Mouse (Mus musculus): ENCODE results near the gene Etv5. TPM values are rescaled to one million over a fixed set of nuclear protein-coding genes. Genes with fewer than 3 reads are reported as not detected.
"Not testable (repeated sequence)": the region's sequence is repeated elsewhere in the genome, so short reads cannot be mapped to it uniquely, and the experiment has no call there.

Etv5 gene
- polyA plus RNA-seq, 1 experiment from 2014 or later: 52.7 TPM

GRCm38 (mm10) chr16:22398784-22399453 lies 40.6 kb downstream of the Etv5 start:
- H3K27ac ChIP-seq (replicated peaks; ENCODE audit: low read depth, low read length): no peak overlapping the region
- 91% methylated on average over 10 of the region's 10 CpGs for WGBS
- no peak overlapping the region for H3K4me3 ChIP-seq (ENCODE audit: low read depth, low read length)
- no peaks in the 10 kb centered on the region for H3K27me3 ChIP-seq (ENCODE audit: control insufficient read depth, insufficient read depth, low read length)
- no peak overlapping the region for H3K9ac ChIP-seq (ENCODE audit: low read length)
- H3K4me1 ChIP-seq (ENCODE audit: control insufficient read depth, insufficient read depth, low read length): no peaks in the 10 kb centered on the region
- no peaks in the 10 kb centered on the region for H3K36me3 ChIP-seq (ENCODE audit: control insufficient read depth, insufficient read depth, low read length)
- ATAC-seq (ENCODE audit: insufficient number of reproducible peaks, low FRiP score, low TSS enrichment, low read depth) (no peak), DNase-seq (ENCODE audit: low spot score) (no peak)
- no peaks in the 10 kb centered on the region for H3K9me3 ChIP-seq (ENCODE audit: control insufficient read depth, low read length)
- H3K4me2 ChIP-seq (ENCODE audit: low read depth, severe bottlenecking): no peak overlapping the region

GRCm38 (mm10) chr16:22398354-22398753 lies 41.2 kb downstream of the Etv5 start:
- DNase-seq (ENCODE audit: low spot score) (no peak), ATAC-seq (ENCODE audit: insufficient number of reproducible peaks, low FRiP score, low TSS enrichment, low read depth) (no peak)
- 90% methylated on average over 11 of the region's 11 CpGs for WGBS
- no peak overlapping the region for H3K27ac ChIP-seq (replicated peaks; ENCODE audit: low read depth, low read length)
- H3K4me3 ChIP-seq (ENCODE audit: low read depth, low read length): no peak overlapping the region
- H3K4me1 ChIP-seq (ENCODE audit: control insufficient read depth, insufficient read depth, low read length): no peaks in the 10 kb centered on the region
- H3K4me2 ChIP-seq (ENCODE audit: low read depth, severe bottlenecking): no peak overlapping the region
- no peaks in the 10 kb centered on the region for H3K9me3 ChIP-seq (ENCODE audit: control insufficient read depth, low read length)
- H3K36me3 ChIP-seq (ENCODE audit: control insufficient read depth, insufficient read depth, low read length): peaks cover 2% of the 10 kb centered on the region; the same call in 1 of the 2 replicates
- H3K9ac ChIP-seq (ENCODE audit: low read length): no peak overlapping the region
- H3K27me3 ChIP-seq (ENCODE audit: control insufficient read depth, insufficient read depth, low read length): no peaks in the 10 kb centered on the region

GRCm38 (mm10) chr16:22396420-22396819 lies 43.1 kb downstream of the Etv5 start:
- Histone ChIP-seq H3K36me3 (ENCODE audit: control insufficient read depth, insufficient read depth, low read length) (peaks cover 4% of the 10 kb centered on the region; the same call in 1 of the 2 replicates), H3K27ac (replicated peaks; ENCODE audit: low read depth, low read length) (no peak overlapping the region), H3K9ac (ENCODE audit: low read length) (no peak overlapping the region), H3K4me3 (ENCODE audit: low read depth, low read length) (no peak overlapping the region), H3K9me3 (ENCODE audit: control insufficient read depth, low read length) (no peaks in the 10 kb centered on the region), H3K4me1 (ENCODE audit: control insufficient read depth, insufficient read depth, low read length) (no peaks in the 10 kb centered on the region), H3K27me3 (ENCODE audit: control insufficient read depth, insufficient read depth, low read length) (no peaks in the 10 kb centered on the region), H3K4me2 (ENCODE audit: low read depth, severe bottlenecking) (no peak overlapping the region)
- 87% methylated on average over 8 of the region's 8 CpGs for WGBS
- peak; percentile 35; the same call in 1 of the 2 replicates for ATAC-seq (ENCODE audit: insufficient number of reproducible peaks, low FRiP score, low TSS enrichment, low read depth)
- DNase-seq (ENCODE audit: low spot score): no peak

- no peaks in the 10 kb centered on the region for H3K27me3 ChIP-seq (ENCODE audit: control insufficient read depth, insufficient read depth, low read length)
- H3K27ac ChIP-seq (replicated peaks; ENCODE audit: low read depth, low read length): no peak overlapping the region
- peaks cover 4% of the 10 kb centered on the region; the same call in 1 of the 2 replicates for H3K36me3 ChIP-seq (ENCODE audit: control insufficient read depth, insufficient read depth, low read length)
- H3K9me3 ChIP-seq (ENCODE audit: control insufficient read depth, low read length): no peaks in the 10 kb centered on the region
- DNase-seq (ENCODE audit: low spot score) (no peak), ATAC-seq (ENCODE audit: insufficient number of reproducible peaks, low FRiP score, low TSS enrichment, low read depth) (no peak)
- 80% methylated on average over 15 of the region's 15 CpGs for WGBS
- H3K4me3 ChIP-seq (ENCODE audit: low read depth, low read length): no peak overlapping the region
- H3K9ac ChIP-seq (ENCODE audit: low read length): no peak overlapping the region
- 0 out of 2 replicates have a peak, but pooled peaks cover 2% of the 10 kb centered on the region for H3K4me1 ChIP-seq (ENCODE audit: control insufficient read depth, insufficient read depth, low read length)
- H3K4me2 ChIP-seq (ENCODE audit: low read depth, severe bottlenecking): no peak overlapping the region
Measured at GRCm38 (mm10) chr16:22395093-22395844, 44.2 kb downstream of the Etv5 start.

- ATAC-seq (ENCODE audit: insufficient number of reproducible peaks, low FRiP score, low TSS enrichment, low read depth) (no peak), DNase-seq (ENCODE audit: low spot score) (peak; percentile 34)
- no peak overlapping the region for H3K27ac ChIP-seq (replicated peaks; ENCODE audit: low read depth, low read length)
- 0 out of 2 replicates have a peak, but pooled peaks cover 2% of the 10 kb centered on the region for H3K4me1 ChIP-seq (ENCODE audit: control insufficient read depth, insufficient read depth, low read length)
- H3K4me2 ChIP-seq (ENCODE audit: low read depth, severe bottlenecking): no peak overlapping the region
- H3K27me3 ChIP-seq (ENCODE audit: control insufficient read depth, insufficient read depth, low read length): no peaks in the 10 kb centered on the region
- H3K9me3 ChIP-seq (ENCODE audit: control insufficient read depth, low read length): no peaks in the 10 kb centered on the region
- 44% methylated on average over 9 of the region's 9 CpGs for WGBS
- no peak overlapping the region for H3K4me3 ChIP-seq (ENCODE audit: low read depth, low read length)
- H3K9ac ChIP-seq (ENCODE audit: low read length): no peak overlapping the region
- H3K36me3 ChIP-seq (ENCODE audit: control insufficient read depth, insufficient read depth, low read length): peaks cover 4% of the 10 kb centered on the region; the same call in 1 of the 2 replicates
Measured at GRCm38 (mm10) chr16:22390348-22390897, 49.1 kb downstream of the Etv5 start.

- ATAC-seq (ENCODE audit: insufficient number of reproducible peaks, low FRiP score, low TSS enrichment, low read depth) (no peak), DNase-seq (ENCODE audit: low spot score) (no peak)
- Histone ChIP-seq H3K36me3 (ENCODE audit: control insufficient read depth, insufficient read depth, low read length) (peaks cover 7% of the 10 kb centered on the region; the same call in 1 of the 2 replicates), H3K4me1 (ENCODE audit: control insufficient read depth, insufficient read depth, low read length) (0 out of 2 replicates have a peak, but pooled peaks cover 2% of the 10 kb centered on the region), H3K27me3 (ENCODE audit: control insufficient read depth, insufficient read depth, low read length) (no peaks in the 10 kb centered on the region), H3K4me2 (ENCODE audit: low read depth, severe bottlenecking) (no peak overlapping the region), H3K9me3 (ENCODE audit: control insufficient read depth, low read length) (no peaks in the 10 kb centered on the region), H3K4me3 (ENCODE audit: low read depth, low read length) (no peak overlapping the region), H3K9ac (ENCODE audit: low read length) (no peak overlapping the region), H3K27ac (replicated peaks; ENCODE audit: low read depth, low read length) (no peak overlapping the region)
- WGBS: 88% methylated on average over 13 of the region's 13 CpGs
Measured at GRCm38 (mm10) chr16:22389146-22389911, 50.2 kb downstream of the Etv5 start.

GRCm38 (mm10) chr16:22387731-22388130 lies 51.8 kb downstream of the Etv5 start:
- no peak overlapping the region for H3K27ac ChIP-seq (replicated peaks; ENCODE audit: low read depth, low read length)
- no peak overlapping the region for H3K9ac ChIP-seq (ENCODE audit: low read length)
- WGBS: 92% methylated on average over 6 of the region's 6 CpGs
- H3K36me3 ChIP-seq (ENCODE audit: control insufficient read depth, insufficient read depth, low read length): 0 out of 2 replicates have a peak, but pooled peaks cover 4% of the 10 kb centered on the region
- H3K4me1 ChIP-seq (ENCODE audit: control insufficient read depth, insufficient read depth, low read length): 0 out of 2 replicates have a peak, but pooled peaks cover 2% of the 10 kb centered on the region
- ATAC-seq (ENCODE audit: insufficient number of reproducible peaks, low FRiP score, low TSS enrichment, low read depth) (no peak), DNase-seq (ENCODE audit: low spot score) (no peak)
- H3K4me3 ChIP-seq (ENCODE audit: low read depth, low read length): no peak overlapping the region
- H3K4me2 ChIP-seq (ENCODE audit: low read depth, severe bottlenecking): no peak overlapping the region
- no peaks in the 10 kb centered on the region for H3K9me3 ChIP-seq (ENCODE audit: control insufficient read depth, low read length)
- H3K27me3 ChIP-seq (ENCODE audit: control insufficient read depth, insufficient read depth, low read length): no peaks in the 10 kb centered on the region

GRCm38 (mm10) chr16:22382018-22382417 lies 57.5 kb downstream of the Etv5 start:
- H3K27me3 ChIP-seq (ENCODE audit: control insufficient read depth, insufficient read depth, low read length); H3K9ac ChIP-seq (ENCODE audit: low read length); ATAC-seq (ENCODE audit: insufficient number of reproducible peaks, low FRiP score, low TSS enrichment, low read depth); H3K27ac ChIP-seq (replicated peaks; ENCODE audit: low read depth, low read length); H3K4me1 ChIP-seq (ENCODE audit: control insufficient read depth, insufficient read depth, low read length); H3K4me3 ChIP-seq (ENCODE audit: low read depth, low read length); H3K4me2 ChIP-seq (ENCODE audit: low read depth, severe bottlenecking); H3K36me3 ChIP-seq (ENCODE audit: control insufficient read depth, insufficient read depth, low read length); DNase-seq (ENCODE audit: low spot score); H3K9me3 ChIP-seq (ENCODE audit: control insufficient read depth, low read length): not testable (repeated sequence)
- WGBS: 85% methylated on average over 6 of the region's 7 CpGs

Measured in limb, embryonic 11.5 days (tissue).